Comparison of ENCODE assay signal across 8 mouse cellular contexts in the genomic region with DNA sequence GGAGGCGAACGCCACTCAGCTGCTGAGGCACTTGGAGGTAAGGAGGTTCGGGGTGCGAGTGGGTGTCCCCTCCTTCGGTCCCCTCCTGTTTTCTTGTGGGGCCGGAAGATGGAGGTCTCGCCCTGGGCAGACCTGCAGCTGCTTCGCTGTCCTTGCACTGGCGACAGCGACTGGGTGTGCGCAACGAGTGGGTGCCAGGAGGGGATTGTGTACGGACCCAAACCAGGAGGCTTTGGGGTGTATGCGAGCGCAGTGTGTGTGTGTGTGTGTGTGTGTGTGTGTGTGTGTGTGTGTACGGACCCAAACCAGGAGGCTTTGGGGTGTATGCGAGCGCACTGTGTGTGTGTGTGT. TPM values are rescaled to one million over a fixed set of nuclear protein-coding genes. Genes with fewer than 3 reads are reported as not detected.
DNase-seq lines count a peak whose midpoint lies in the region; ATAC-seq and TF ChIP-seq lines count a peak whose summit lies in the region.

No protein-coding gene starts in this region.

- peaks cover 8% of the 10 kb centered on the region for H3K4me1 ChIP-seq in embryonic facial prominence, embryonic 15.5 days
- H3K4me1 ChIP-seq in limb, embryonic 12.5 days (replicated peaks) = peaks cover 19% of the 10 kb centered on the region
- H3K4me1 ChIP-seq in neural tube, embryonic 14.5 days (ENCODE audit: control insufficient read depth, insufficient read depth, low read length) = peaks cover 3% of the 10 kb centered on the region

- H3K4me3 ChIP-seq in left cerebral cortex, adult 2 months = peak overlapping the region; percentile 98
- H3K4me3 ChIP-seq in embryonic facial prominence, embryonic 15.5 days (replicated peaks) = peak overlapping the region; percentile 91
- H3K4me3 ChIP-seq in limb, embryonic 12.5 days (replicated peaks) = peak overlapping the region; percentile 86
- H3K4me3 ChIP-seq in neural tube, embryonic 14.5 days (ENCODE audit: low read depth, low read length) = peak overlapping the region; percentile 94

- peak overlapping the region; percentile 59 for H3K4me2 ChIP-seq in embryonic facial prominence, embryonic 15.5 days (replicated peaks)
- H3K4me2 ChIP-seq in limb, embryonic 12.5 days = peak overlapping the region; percentile 72
- peak overlapping the region; percentile 75 for H3K4me2 ChIP-seq in neural tube, embryonic 14.5 days (ENCODE audit: low read depth, low read length)

- intact Hi-C loops in left cerebral cortex, adult 2 months (cut with DNase I) = loop anchor here (1.0 kb wide), 1 partner anchor 46 kb away; no protein-coding TSS in a partner anchor
- intact Hi-C loops in left cerebral cortex, postnatal 4 days (cut with DNase I) = no loop called here

- TF ChIP-seq CTCF in left cerebral cortex, adult 2 months (IDR thresholded peaks at IDR 0.05) = no peak

- DNase-seq in left cerebral cortex, adult 2 months (ENCODE audit: extremely low spot score in 1 of 2, low spot score in 2 of 2) = no peak
- DNase-seq in left cerebral cortex, postnatal 4 days = no peak
- no peak for DNase-seq in adrenal gland, adult (ENCODE audit: inconsistent age in 2 of 2, low spot score in 1 of 2)
- DNase-seq in right cerebral cortex, postnatal 36 days (ENCODE audit: low spot score in 2 of 2) = no peak
- no peak for DNase-seq in urinary bladder, postnatal 36 days (ENCODE audit: low spot score in 2 of 2)

- H3K36me3 ChIP-seq in embryonic facial prominence, embryonic 15.5 days = peaks cover 4% of the 10 kb centered on the region; the same call in 1 of the 2 replicates
- peaks cover 11% of the 10 kb centered on the region; the same call in 1 of the 2 replicates for H3K36me3 ChIP-seq in limb, embryonic 12.5 days
- H3K36me3 ChIP-seq in neural tube, embryonic 14.5 days (ENCODE audit: control insufficient read depth, insufficient read depth, low read length) = no peaks in the 10 kb centered on the region

- 0% methylated on average over 18 of the region's 18 CpGs for WGBS in embryonic facial prominence, embryonic 15.5 days
- under 1% methylated on average over 17 of the region's 18 CpGs for WGBS in limb, embryonic 12.5 days
- WGBS in neural tube, embryonic 14.5 days = under 1% methylated on average over 17 of the region's 18 CpGs

- no peaks in the 10 kb centered on the region for H3K27me3 ChIP-seq in embryonic facial prominence, embryonic 15.5 days
- H3K27me3 ChIP-seq in limb, embryonic 12.5 days = no peaks in the 10 kb centered on the region
- no peaks in the 10 kb centered on the region for H3K27me3 ChIP-seq in neural tube, embryonic 14.5 days (ENCODE audit: control insufficient read depth, insufficient read depth, low read length)

- peak; percentile 36 for ATAC-seq in embryonic facial prominence, embryonic 15.5 days (ENCODE audit: insufficient number of reproducible peaks, low FRiP score, low TSS enrichment, low read depth)
- peak; percentile 65 for ATAC-seq in limb, embryonic 12.5 days (ENCODE audit: insufficient number of reproducible peaks, insufficient read depth, low FRiP score, low TSS enrichment, low read depth)
- ATAC-seq in neural tube, embryonic 14.5 days (ENCODE audit: low read depth) = no peak; the same call in 1 of the 2 replicates

- H3K27ac ChIP-seq in left cerebral cortex, adult 2 months = no peak overlapping the region
- no peak overlapping the region for H3K27ac ChIP-seq in embryonic facial prominence, embryonic 15.5 days (replicated peaks)
- peak overlapping the region; percentile 95 for H3K27ac ChIP-seq in limb, embryonic 12.5 days
- H3K27ac ChIP-seq in neural tube, embryonic 14.5 days (ENCODE audit: low read depth, low read length) = no peak overlapping the region

- no peaks in the 10 kb centered on the region for H3K9me3 ChIP-seq in embryonic facial prominence, embryonic 15.5 days (replicated peaks)
- H3K9me3 ChIP-seq in limb, embryonic 12.5 days = no peaks in the 10 kb centered on the region
- no peaks in the 10 kb centered on the region for H3K9me3 ChIP-seq in neural tube, embryonic 14.5 days (ENCODE audit: control insufficient read depth, low read length)

- H3K9ac ChIP-seq in embryonic facial prominence, embryonic 15.5 days = peak overlapping the region; percentile 29
- H3K9ac ChIP-seq in limb, embryonic 12.5 days (replicated peaks) = peak overlapping the region; percentile 97
- H3K9ac ChIP-seq in neural tube, embryonic 14.5 days (replicated peaks; ENCODE audit: low read depth, low read length) = peak overlapping the region; percentile 50

RNA-seq across cellular contexts. Expression of gene Cip2a, which starts 0.3 kb away (rescaled TPM):
- 1 to 10 TPM; 2.6 to 2.9 TPM for total RNA-seq in left cerebral cortex, adult 2 months (2021)
- 1 to 10 TPM; 6.3 to 8.9 TPM for total RNA-seq in left cerebral cortex, postnatal 4 days (2021)
- polyA plus RNA-seq in embryonic facial prominence, embryonic 15.5 days (2015; fragmentation: Nextera tagmentation; extraction: Ambion mirVana) = 20.8 and 22.4 TPM in 2 replicates
- polyA plus RNA-seq in limb, embryonic 12.5 days (2016; fragmentation: Nextera tagmentation; extraction: Ambion mirVana) = 43.7 and 45.0 TPM in 2 replicates
- polyA plus RNA-seq in neural tube, embryonic 14.5 days (2014; fragmentation: Nextera tagmentation; extraction: Ambion mirVana) = 5.8 TPM in 2 replicates

RNA-seq across cellular contexts. Expression of gene Dzip3, which starts 0.4 kb away (rescaled TPM):
- total RNA-seq in left cerebral cortex, adult 2 months (2021) = 10 to 100 TPM; 75.5 to 82.6 TPM
- 100 to 1,000 TPM; 102 to 115 TPM for total RNA-seq in left cerebral cortex, postnatal 4 days (2021)
- 28.1 and 28.3 TPM in 2 replicates for polyA plus RNA-seq in embryonic facial prominence, embryonic 15.5 days (2015; fragmentation: Nextera tagmentation; extraction: Ambion mirVana)
- polyA plus RNA-seq in limb, embryonic 12.5 days (2016; fragmentation: Nextera tagmentation; extraction: Ambion mirVana) = 42.8 and 46.4 TPM in 2 replicates
- polyA plus RNA-seq in neural tube, embryonic 14.5 days (2014; fragmentation: Nextera tagmentation; extraction: Ambion mirVana) = 85.6 and 88.8 TPM in 2 replicates

Comparison
In these comparisons a context has a peak if more than half of its experiments do, and no peak if none do; other contexts are left out.
1. H3K9ac ChIP-seq: peak in every context shown above with its lines; median percentile 97 in limb, embryonic 12.5 days; 50 in neural tube, embryonic 14.5 days; 29 in embryonic facial prominence, embryonic 15.5 days.